Mouse (Mus musculus): ENCODE data around the gene Supt5. TPM values are rescaled to one million over a fixed set of nuclear protein-coding genes. Genes with fewer than 3 reads are reported as not detected.

The Supt5 gene
- total and polyA plus RNA-seq, 2 experiments from 2014 or later = 36.6 to 71.4 TPM

DNA sequence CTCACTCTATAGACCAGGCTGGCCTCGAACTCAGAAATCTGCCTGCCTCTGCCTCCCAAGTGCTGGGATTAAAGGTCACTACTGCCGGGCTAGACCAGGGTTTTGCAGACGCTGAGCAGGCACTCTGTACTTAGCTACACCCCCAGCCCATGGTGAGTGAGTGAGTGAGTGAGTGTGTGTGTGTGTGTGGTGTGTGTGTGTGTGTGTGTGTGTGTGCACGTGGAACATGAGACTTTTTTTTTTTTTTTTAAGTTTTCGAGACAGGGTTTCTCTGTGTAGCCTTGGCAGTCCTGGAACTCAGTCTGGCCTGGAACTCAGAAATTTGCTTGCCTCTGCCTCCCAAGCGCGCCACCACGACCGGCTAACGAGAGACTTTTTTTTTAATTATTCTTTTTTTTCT is 36.1 kb upstream of the Supt5 start:
- Histone ChIP-seq H3K4me1 (ENCODE audit: control insufficient read depth, insufficient read depth) (peaks cover 38% of the 10 kb centered on the region), H3K4me3 (ENCODE audit: low read depth, low read length) (no peak overlapping the region; the same call in 1 of the 2 replicates), H3K9me3 (replicated peaks; ENCODE audit: control insufficient read depth, low read length) (no peaks in the 10 kb centered on the region), H3K27me3 (ENCODE audit: control insufficient read depth, insufficient read depth, low read length) (no peaks in the 10 kb centered on the region), H3K9ac (replicated peaks; ENCODE audit: low read depth, low read length) (no peak overlapping the region), H3K4me2 (ENCODE audit: low read depth, low read length) (no peak overlapping the region; the same call in 1 of the 2 replicates), H3K36me3 (replicated peaks; ENCODE audit: control insufficient read depth, insufficient read depth, low read length) (peaks cover 17% of the 10 kb centered on the region), H3K27ac (ENCODE audit: low read depth) (peak overlapping the region; percentile 100)
- no peak for ATAC-seq (ENCODE audit: insufficient read depth, low read depth)
- 69% methylated on average over 10 of the region's 10 CpGs for WGBS
- DNase-seq (ENCODE audit: low spot score) = no peak
- TF ChIP-seq CTCF (IDR thresholded peaks at IDR 0.05; ENCODE audit: low read depth) = no peak
- no peak for TF ChIP-seq EP300 (IDR thresholded peaks at IDR 0.05; ENCODE audit: low read depth)

DNA sequence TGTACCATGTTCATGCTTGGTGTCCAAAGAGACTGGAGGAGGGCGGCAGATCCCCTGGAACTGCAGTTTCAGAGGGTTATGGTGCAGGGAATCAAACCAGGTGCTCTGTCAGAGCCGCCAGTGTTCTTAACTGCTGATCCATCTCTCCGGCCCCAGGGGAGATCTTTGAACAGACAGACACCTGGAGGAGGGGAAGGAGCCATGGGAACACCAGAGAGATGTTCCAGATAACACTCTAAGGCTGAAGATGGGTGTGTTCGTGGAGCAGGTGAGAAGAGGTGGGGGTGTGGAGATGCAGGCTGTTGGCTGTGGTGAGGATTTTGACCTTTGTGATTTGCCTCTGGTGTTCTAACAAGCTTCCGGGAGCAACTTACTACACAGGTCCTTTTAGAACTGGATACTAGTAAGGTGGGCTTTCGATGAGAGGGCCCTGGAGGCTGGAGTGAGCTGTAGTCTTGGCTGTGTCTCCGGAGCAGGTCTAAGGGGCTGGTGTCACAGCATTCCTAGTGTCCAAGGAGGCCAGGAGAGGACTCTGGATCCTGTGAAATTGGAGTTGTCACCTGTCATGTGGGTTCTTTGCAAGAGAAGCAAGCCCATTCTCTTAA is 35.4 kb upstream of the Supt5 start:
- Histone ChIP-seq H3K4me2 (ENCODE audit: low read depth, low read length) (no peak overlapping the region), H3K27ac (ENCODE audit: low read depth) (peak overlapping the region; percentile 100), H3K9ac (replicated peaks; ENCODE audit: low read depth, low read length) (no peak overlapping the region), H3K36me3 (replicated peaks; ENCODE audit: control insufficient read depth, insufficient read depth, low read length) (peaks cover 24% of the 10 kb centered on the region), H3K27me3 (ENCODE audit: control insufficient read depth, insufficient read depth, low read length) (no peaks in the 10 kb centered on the region), H3K9me3 (replicated peaks; ENCODE audit: control insufficient read depth, low read length) (no peaks in the 10 kb centered on the region), H3K4me1 (ENCODE audit: control insufficient read depth, insufficient read depth) (peaks cover 34% of the 10 kb centered on the region), H3K4me3 (ENCODE audit: low read depth, low read length) (no peak overlapping the region)
- TF ChIP-seq EP300 (IDR thresholded peaks at IDR 0.05; ENCODE audit: low read depth) = no peak
- no peak for TF ChIP-seq CTCF (IDR thresholded peaks at IDR 0.05; ENCODE audit: low read depth)
- DNase-seq (ENCODE audit: low spot score) (no peak), ATAC-seq (ENCODE audit: insufficient read depth, low read depth) (no peak)
- 87% methylated on average over 7 of the region's 7 CpGs for WGBS

DNA sequence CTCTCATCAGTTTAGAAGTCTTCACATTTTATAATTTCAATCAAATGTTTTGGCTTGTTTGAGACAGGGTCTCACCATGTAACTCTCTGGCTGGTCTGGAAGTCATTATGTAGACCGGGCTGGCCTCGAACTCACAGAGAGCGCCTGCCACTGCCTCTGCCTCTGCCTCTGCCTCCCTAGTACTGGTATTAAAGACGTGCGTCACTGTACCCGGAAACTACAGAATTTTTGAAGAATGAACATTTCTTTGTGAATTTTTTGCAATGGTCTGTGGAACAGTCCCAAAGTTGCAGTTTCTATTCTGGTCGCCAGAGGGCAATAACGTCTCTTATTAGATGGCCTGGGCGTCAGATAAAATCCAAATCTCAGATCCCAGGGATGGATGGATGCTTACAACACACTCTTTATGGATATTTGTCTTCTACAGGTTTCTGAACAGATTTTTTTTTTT is 34.6 kb upstream of the Supt5 start:
- peak overlapping the region; percentile 83 for H3K27ac ChIP-seq (ENCODE audit: low read depth)
- peak overlapping the region; percentile 49 for H3K4me2 ChIP-seq (ENCODE audit: low read depth, low read length)
- DNase-seq (ENCODE audit: low spot score) (peak; percentile 81), ATAC-seq (ENCODE audit: insufficient read depth, low read depth) (0 out of 2 replicates have a peak, but pooled peaks have one; percentile 5)
- H3K27me3 ChIP-seq (ENCODE audit: control insufficient read depth, insufficient read depth, low read length) = no peaks in the 10 kb centered on the region
- H3K9me3 ChIP-seq (replicated peaks; ENCODE audit: control insufficient read depth, low read length) = no peaks in the 10 kb centered on the region
- H3K4me3 ChIP-seq (ENCODE audit: low read depth, low read length) = peak overlapping the region; percentile 83
- peaks cover 34% of the 10 kb centered on the region for H3K4me1 ChIP-seq (ENCODE audit: control insufficient read depth, insufficient read depth)
- TF ChIP-seq CTCF (IDR thresholded peaks at IDR 0.05; ENCODE audit: low read depth) (peak; percentile 74), EP300 (IDR thresholded peaks at IDR 0.05; ENCODE audit: low read depth) (no peak)
- H3K36me3 ChIP-seq (replicated peaks; ENCODE audit: control insufficient read depth, insufficient read depth, low read length) = peaks cover 32% of the 10 kb centered on the region
- WGBS = under 1% methylated on average over 9 of the region's 9 CpGs
- no peak overlapping the region for H3K9ac ChIP-seq (replicated peaks; ENCODE audit: low read depth, low read length)

DNA sequence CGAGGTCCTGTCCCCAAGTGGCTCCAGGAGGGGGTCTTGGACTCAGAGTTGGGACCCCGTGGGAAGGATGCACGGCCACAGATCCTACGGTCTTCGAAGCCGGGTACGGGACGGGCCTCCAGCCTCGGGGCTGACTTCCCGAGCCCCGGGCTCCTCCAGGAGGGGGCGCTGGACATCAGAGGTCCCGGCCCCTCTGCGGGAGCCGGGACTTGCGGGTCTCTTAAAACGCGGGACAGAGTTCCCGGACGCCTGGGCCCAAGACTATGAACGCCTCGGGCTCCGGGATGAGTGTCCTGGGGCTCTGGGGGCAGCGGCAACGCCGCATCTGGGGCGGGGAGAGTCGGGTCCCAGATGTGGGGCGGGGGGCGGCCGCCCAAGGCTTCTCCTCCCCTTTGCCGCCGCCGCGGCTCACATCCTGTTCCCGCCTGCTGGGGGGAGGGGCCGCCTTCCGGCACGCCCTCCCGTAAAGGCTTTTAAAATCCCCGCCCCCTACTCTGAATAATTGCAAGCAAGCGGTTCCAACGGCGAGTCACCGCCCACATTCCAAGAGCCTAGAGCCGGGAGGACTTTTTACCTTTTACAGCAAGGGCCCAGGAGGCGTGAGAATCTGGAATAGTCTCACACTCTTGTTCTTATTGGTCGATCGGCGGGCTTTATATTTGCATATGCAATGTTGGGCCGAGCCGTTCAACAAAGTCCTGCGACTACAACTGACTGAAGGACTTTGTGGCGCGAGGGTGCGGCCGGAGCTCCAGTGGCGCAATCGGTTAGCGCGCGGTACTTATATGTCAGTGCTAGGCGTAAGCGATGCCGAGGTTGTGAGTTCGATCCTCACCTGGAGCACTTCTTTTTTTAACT is 33.9 kb upstream of the Supt5 start, which contains the start of gene Plekhg2:
Gene Plekhg2, minus strand, starts transcription at position 349 of the 858 bp plus-strand sequence.
- peak; percentile 43 for TF ChIP-seq CTCF (IDR thresholded peaks at IDR 0.05; ENCODE audit: low read depth)
- TF ChIP-seq EP300 (IDR thresholded peaks at IDR 0.05; ENCODE audit: low read depth) = peak; percentile 82
- Histone ChIP-seq H3K4me3 (ENCODE audit: low read depth, low read length) (peak within 1 kb of the TSS; percentile 83), H3K4me1 (ENCODE audit: control insufficient read depth, insufficient read depth) (peaks cover 31% of the 10 kb centered on the region), H3K27me3 (ENCODE audit: control insufficient read depth, insufficient read depth, low read length) (no peaks in the 10 kb centered on the region), H3K9ac (replicated peaks; ENCODE audit: low read depth, low read length) (peak within 1 kb of the TSS; percentile 93), H3K4me2 (ENCODE audit: low read depth, low read length) (peak within 1 kb of the TSS; percentile 85), H3K36me3 (replicated peaks; ENCODE audit: control insufficient read depth, insufficient read depth, low read length) (peaks cover 32% of the 10 kb centered on the region), H3K27ac (ENCODE audit: low read depth) (peak within 1 kb of the TSS; percentile 83), H3K9me3 (replicated peaks; ENCODE audit: control insufficient read depth, low read length) (no peaks in the 10 kb centered on the region)
- under 1% methylated on average over 59 of the region's 66 CpGs for whole genome bisulfite sequencing
- DNase-seq (ENCODE audit: low spot score) (peak; percentile 100), ATAC-seq (ENCODE audit: insufficient read depth, low read depth) (peak; percentile 85)

DNA sequence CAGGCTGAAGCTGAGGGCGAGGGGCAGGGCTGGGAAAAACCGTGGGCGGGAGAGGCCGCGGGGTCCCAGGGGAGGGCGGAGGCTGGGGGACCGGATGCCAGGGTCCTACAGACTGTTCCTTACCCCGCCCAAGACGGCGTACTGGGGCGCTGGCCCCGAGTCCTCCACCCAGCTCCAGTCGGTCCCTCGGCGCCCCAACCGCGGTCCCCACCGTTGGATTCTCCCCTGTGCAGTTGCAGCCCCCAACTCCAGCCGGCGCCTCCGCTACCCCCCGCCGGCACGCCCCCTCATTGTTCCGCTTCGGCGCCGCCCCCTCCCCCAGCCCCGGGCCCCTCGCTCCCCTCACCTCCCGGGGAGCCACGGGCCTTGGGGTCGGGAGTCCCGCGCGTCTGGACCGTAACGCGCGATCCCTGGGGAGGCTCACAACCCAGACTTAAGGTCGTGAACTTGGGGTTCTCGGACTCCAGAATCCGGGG is 33.0 kb upstream of the Supt5 start:
- Histone ChIP-seq H3K4me2 (ENCODE audit: low read depth, low read length) (peak overlapping the region; percentile 85), H3K27ac (ENCODE audit: low read depth) (peak overlapping the region; percentile 83), H3K4me1 (ENCODE audit: control insufficient read depth, insufficient read depth) (peaks cover 23% of the 10 kb centered on the region), H3K36me3 (replicated peaks; ENCODE audit: control insufficient read depth, insufficient read depth, low read length) (peaks cover 35% of the 10 kb centered on the region), H3K27me3 (ENCODE audit: control insufficient read depth, insufficient read depth, low read length) (no peaks in the 10 kb centered on the region), H3K9ac (replicated peaks; ENCODE audit: low read depth, low read length) (peak overlapping the region; percentile 93), H3K9me3 (replicated peaks; ENCODE audit: control insufficient read depth, low read length) (no peaks in the 10 kb centered on the region), H3K4me3 (ENCODE audit: low read depth, low read length) (peak overlapping the region; percentile 83)
- 0% methylated on average over 30 of the region's 43 CpGs for WGBS
- no peak for ATAC-seq (ENCODE audit: insufficient read depth, low read depth)
- DNase-seq (ENCODE audit: low spot score) = peak; percentile 53
- TF ChIP-seq EP300 (IDR thresholded peaks at IDR 0.05; ENCODE audit: low read depth) (no peak), CTCF (IDR thresholded peaks at IDR 0.05; ENCODE audit: low read depth) (no peak)
